Mouse (Mus musculus) myocyte (in vitro differentiated cells): Measurements from ENCODE around the gene Actr8.

Experiments used
- CEBPB ChIP-seq: IDR thresholded peaks from 2 replicates; pipeline ENCODE4 v1.6.1; 2011; ENCODE audit warnings: mild to moderate bottlenecking, moderate library complexity; ENCODE audit not compliant: poor library complexity, insufficient read depth, severe bottlenecking
- E2F4 ChIP-seq: IDR thresholded peaks from one replicate; pipeline ENCODE4 v1.6.1; 2011; ENCODE audit warnings: mild to moderate bottlenecking, control low read depth, moderate library complexity; ENCODE audit not compliant: insufficient read depth
- MAX ChIP-seq: IDR thresholded peaks from one replicate; pipeline ENCODE4 v1.6.1; 2011; ENCODE audit warnings: low read depth, mild to moderate bottlenecking, control low read depth
- MYOD1 ChIP-seq, 3 experiments: IDR thresholded peaks; one replicate each; pipeline ENCODE4 v1.6.1; 2011; ENCODE audit warnings: control low read depth in 2 of 3, low read depth in 2 of 3, mild to moderate bottlenecking in 2 of 3, moderate library complexity in 1 of 3; ENCODE audit not compliant: insufficient read length in 2 of 3, control insufficient read depth in 1 of 3
- MYOG ChIP-seq, 3 experiments: IDR thresholded peaks; one replicate each; pipeline ENCODE4 v1.6.1; 2011; ENCODE audit warnings: control low read depth in 2 of 3, low read depth in 2 of 3, mild to moderate bottlenecking in 2 of 3; ENCODE audit not compliant: insufficient read length in 2 of 3, control insufficient read depth in 1 of 3, insufficient read depth in 1 of 3
- POLR2A ChIP-seq: IDR thresholded peaks from one replicate; pipeline ENCODE4 v1.6.1; 2011; ENCODE audit warnings: low read depth, mild to moderate bottlenecking, control low read depth, moderate library complexity; ENCODE audit not compliant: insufficient read length
- POLR2AphosphoS2 ChIP-seq: IDR thresholded peaks from one replicate; pipeline ENCODE4 v1.6.1; 2011; ENCODE audit warnings: low read depth, control low read depth; ENCODE audit not compliant: insufficient read length
- REST ChIP-seq: IDR thresholded peaks from one replicate; pipeline ENCODE4 v1.6.1; 2011; ENCODE audit warnings: mild to moderate bottlenecking, control low read depth, moderate library complexity; ENCODE audit not compliant: insufficient read depth, insufficient read length
- TCF12 ChIP-seq: IDR thresholded peaks from one replicate; pipeline ENCODE4 v1.6.1; 2011; ENCODE audit warnings: mild to moderate bottlenecking, control low read depth; ENCODE audit not compliant: poor library complexity, insufficient read depth, severe bottlenecking
- USF1 ChIP-seq: IDR thresholded peaks from one replicate; pipeline ENCODE4 v1.6.1; 2011; ENCODE audit warnings: low read depth, mild to moderate bottlenecking, control low read depth, moderate library complexity

GRCm38 (mm10) chr14:29978254-29979204 is at the start of gene Actr8:
- TF ChIP-seq POLR2A (peak; percentile 83), REST (no peak), E2F4 (no peak), POLR2AphosphoS2 (peak; percentile 79), MAX (no peak), USF1 (no peak), MYOD1 (IDR thresholded peaks at IDR 0.05; ENCODE audit: control insufficient read depth in 1 of 3, insufficient read length in 2 of 3, low read depth in 2 of 3) (peak in 1 of 3 experiments; percentile 27), MYOG (IDR thresholded peaks at IDR 0.05; ENCODE audit: control insufficient read depth in 1 of 3, insufficient read depth in 1 of 3, insufficient read length in 2 of 3, low read depth in 2 of 3) (no peak), TCF12 (no peak), CEBPB (no peak)
